Mouse (Mus musculus) cerebellum, adult (tissue): ENCODE data around the gene Nrxn1.
A peak's percentile ranks its signal among the peaks of the same experiment; 100 is the strongest.

Experiments used
- ATAC-seq: cut with Nextera tagmentation; 2 replicates; pipeline ENCODE4 v1.9.2; 2017; ENCODE audit warnings: mild to moderate bottlenecking, moderate library complexity, mixed read lengths; ENCODE audit not compliant: insufficient number of reproducible peaks, low FRiP score, low TSS enrichment

Gene Nrxn1

DNA sequence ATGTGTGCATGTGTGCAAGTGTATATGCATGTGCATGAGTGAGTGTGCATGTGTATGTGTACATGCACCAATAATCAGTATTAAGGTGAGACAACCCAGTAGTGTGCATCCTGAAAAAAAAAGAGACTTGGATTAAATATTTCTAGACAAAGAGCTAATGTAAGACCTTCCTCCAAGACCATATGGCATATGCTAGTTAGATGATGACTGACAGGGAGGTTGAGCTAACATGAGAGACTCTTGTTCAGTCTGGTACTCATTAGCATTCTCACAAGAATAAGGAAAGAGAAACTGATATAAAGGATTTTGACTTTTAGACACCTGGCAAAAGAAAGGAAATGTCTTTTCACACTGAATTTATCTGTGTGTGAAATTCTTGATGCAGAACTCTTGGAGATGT is 408.7 kb downstream of the Nrxn1 start:
- ATAC-seq = no peak

GRCm38 (mm10) chr17:90681019-90681418 is 411.9 kb downstream of the Nrxn1 start:
- no peak for ATAC-seq

DNA sequence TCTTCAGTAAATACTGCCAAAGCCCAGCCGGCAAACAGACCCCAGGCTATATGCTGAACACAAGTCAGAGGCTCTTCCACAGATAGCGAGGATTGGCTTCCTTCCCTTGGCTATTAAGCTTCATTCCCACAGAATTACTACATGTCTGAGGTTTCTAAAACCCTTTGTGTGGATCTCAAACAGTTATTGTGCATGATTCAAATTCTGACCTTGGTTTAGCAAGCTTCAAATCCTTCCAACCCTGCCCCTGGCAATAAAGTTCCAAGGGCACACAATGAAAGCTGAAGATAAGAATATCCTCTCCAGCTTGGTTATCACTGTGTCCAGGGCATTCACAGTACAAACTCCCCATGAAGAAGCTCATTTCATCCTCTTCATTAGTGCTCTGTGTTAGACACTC is 416.2 kb downstream of the Nrxn1 start:
- no peak for ATAC-seq

- no peak for ATAC-seq
These were observed 430.6 kb downstream of the Nrxn1 start for GRCm38 (mm10) chr17:90662318-90662717.

DNA sequence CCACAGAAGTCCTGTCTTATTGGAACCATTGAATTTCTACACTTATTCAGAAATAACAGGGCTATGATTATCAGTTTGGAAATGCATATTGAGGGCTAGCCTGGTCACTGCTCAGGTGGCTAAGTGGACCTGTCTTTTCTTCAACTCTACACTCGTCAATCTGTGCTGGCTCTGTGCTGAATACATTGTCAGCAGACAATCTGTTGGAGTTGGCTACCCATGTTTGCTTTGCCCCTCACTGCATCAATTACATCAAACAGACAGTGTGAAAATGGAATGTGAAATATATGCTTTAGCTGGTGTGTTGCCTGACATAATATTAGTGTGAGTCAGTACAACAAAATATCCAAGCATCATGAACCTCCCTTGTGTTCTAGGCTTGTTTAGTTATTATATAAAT is 438.4 kb downstream of the Nrxn1 start:
- ATAC-seq = no peak

DNA sequence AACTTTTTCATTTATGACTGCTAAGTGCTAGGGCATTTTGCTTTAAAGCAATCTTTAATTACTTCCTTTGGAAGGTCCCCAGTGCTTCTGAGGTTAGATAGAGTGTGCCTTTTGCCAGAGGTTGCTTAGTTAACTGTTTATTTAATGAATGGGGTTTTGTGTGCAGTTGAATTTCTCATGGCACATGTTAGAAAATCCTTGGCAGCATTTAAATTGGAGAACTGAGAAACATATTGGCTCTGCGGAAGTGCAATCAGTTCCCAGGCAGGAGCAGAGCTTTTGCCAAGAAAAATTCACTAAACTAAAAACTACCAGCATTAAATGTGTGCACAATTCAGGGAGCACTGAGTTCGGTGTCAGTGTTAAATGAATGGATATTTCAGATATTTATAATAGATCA is 439.5 kb downstream of the Nrxn1 start:
- peak; percentile 76; the same call in 1 of the 2 replicates for ATAC-seq

DNA sequence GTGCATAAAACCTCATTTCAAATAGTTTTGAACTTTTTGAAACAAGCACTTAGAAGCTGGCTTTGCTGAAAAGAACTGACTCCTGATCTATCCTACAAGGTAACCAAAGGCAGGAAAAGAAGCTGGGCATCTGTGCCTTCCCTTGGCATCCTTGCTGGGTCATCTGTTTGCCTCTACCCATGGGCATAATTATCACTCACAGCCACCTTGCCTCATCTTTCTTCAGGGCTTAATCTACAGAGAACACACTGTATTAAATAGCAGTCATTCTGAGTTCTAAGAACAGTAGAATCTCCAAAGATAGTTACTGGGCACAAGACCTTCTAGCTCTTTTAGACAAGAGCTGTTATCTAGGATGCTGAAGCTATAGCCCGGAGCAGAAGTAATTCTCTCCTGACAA is 442.6 kb downstream of the Nrxn1 start:
- no peak for ATAC-seq

GRCm38 (mm10) chr17:90638970-90639524 is 453.8 kb downstream of the Nrxn1 start:
- ATAC-seq = no peak

DNA sequence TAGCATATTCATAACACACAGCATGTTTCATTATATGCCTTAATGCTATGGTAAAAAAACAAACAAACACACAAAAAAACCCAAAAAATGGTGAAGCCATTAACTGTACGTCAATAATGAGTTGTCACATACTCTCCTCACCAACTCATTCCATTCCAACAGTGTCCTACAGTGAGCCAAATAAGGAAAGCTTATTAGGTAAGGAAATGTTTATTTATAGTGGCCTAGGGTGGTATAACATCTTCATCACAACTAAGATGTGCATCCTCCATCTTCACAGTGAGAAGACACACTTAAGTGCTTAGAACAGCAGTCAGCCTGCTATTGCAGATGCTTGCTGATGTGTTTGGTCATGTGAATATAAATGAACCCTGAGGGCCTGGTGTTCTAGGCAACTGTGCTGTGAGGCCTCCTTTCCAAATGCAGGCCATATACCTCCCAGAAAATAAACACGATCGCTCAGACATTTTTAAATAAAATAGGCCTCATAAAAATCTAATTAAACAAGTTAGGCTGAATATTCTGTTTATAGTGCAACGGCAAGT is 454.6 kb downstream of the Nrxn1 start:
- ATAC-seq = no peak

GRCm38 (mm10) chr17:90631371-90631770 is 461.5 kb downstream of the Nrxn1 start:
- no peak for ATAC-seq

DNA sequence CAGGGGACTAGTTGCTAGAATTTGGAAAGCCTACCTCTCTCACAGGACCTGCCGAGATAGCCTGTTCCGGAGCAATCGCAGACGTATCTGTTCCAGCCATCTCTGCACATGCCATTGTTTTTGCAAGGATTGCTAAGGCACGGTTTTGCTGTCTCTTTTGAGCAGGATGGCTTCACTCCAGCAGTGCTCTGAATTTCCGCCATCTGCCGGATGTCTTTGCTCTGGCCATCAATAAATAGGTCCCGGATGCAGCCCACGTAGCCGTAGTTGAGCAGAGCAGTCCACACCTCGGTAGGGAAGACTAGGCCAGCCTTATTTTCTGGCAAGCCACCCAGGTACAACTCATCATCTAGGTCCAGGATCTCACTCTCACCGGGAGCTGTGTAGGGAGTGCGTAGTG is 463.0 kb downstream of the Nrxn1 start:
- peak; percentile 86 for ATAC-seq

DNA sequence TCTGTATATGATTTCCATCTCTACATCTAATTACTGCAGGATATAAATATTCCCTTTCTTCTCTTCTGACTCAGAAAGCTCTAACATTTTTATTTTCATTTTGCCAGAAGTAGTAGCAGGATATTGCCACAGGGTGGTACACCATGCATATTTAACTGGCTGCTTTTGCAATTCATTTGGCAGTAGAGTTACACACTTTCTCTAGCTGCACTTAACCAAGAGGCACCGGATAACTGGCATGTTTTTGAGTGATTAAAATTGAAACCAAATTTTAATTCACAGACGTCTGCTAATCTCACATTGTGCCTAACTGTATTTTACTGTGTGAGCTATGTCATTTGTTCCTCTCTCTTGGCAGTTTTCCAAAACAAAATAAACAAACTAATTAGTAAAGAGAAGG is 464.4 kb downstream of the Nrxn1 start:
- ATAC-seq = peak; percentile 50; the same call in 1 of the 2 replicates

GRCm38 (mm10) chr17:90628004-90628403 is 464.9 kb downstream of the Nrxn1 start:
- ATAC-seq = peak; percentile 65; the same call in 1 of the 2 replicates

DNA sequence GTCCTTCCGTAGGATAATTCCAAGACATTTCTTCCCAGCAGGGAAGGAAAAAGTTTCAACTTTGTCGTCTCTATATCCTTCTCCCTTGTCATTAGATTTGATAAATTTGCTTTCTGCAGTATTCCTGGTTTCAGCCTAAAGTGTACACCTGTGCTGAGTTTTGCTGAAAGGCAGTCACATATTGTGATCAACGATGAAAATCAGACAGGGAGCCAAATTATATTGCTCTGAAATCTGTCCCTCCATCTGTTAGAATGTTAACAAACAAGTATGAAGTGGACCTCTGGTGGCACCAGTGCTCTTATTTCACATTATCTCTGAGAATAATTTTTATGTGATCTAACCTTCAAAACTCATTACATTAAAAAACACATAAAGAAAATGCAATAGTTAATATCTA is 465.5 kb downstream of the Nrxn1 start:
- ATAC-seq = peak; percentile 76

- ATAC-seq = no peak
These were observed 468.1 kb downstream of the Nrxn1 start for GRCm38 (mm10) chr17:90624591-90625266.

GRCm38 (mm10) chr17:90621828-90622227 is 471.0 kb downstream of the Nrxn1 start:
- no peak for ATAC-seq

DNA sequence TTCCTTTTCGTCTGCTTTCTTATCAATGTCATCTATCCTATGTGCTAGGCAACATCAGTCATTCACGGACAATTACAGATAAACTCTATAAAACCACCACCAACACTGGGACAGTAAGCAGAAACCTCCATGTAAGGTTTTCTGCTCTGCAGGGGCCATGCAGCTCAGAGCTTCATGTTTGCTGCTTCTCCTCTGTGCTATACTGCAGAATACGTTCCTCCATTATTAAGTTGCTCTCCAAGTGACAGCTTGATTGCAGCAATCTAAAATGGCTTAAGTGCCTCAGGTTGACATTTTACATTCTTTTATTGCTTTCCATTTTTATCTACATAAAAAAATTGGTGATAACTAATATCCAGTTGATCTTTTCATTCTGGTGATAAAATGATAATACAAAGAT is 477.9 kb downstream of the Nrxn1 start:
- no peak for ATAC-seq

DNA sequence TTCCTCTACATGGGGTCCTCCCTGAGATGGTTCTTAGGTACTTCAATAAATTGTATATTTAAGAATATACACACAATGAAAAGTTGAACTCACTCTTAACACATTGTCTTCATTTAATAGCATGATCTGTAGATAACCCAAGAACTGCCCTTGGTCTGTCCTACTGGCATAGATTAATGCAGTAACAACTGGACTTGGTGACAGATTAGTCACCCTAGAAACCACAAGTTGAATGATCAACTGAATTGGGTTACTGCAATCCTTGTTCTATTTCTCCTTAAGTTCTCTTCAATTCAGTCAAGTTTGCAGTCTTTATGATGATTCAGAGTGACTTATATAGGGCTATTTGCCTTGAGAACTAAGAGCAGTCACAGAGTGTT is 485.5 kb downstream of the Nrxn1 start:
- ATAC-seq = no peak

DNA sequence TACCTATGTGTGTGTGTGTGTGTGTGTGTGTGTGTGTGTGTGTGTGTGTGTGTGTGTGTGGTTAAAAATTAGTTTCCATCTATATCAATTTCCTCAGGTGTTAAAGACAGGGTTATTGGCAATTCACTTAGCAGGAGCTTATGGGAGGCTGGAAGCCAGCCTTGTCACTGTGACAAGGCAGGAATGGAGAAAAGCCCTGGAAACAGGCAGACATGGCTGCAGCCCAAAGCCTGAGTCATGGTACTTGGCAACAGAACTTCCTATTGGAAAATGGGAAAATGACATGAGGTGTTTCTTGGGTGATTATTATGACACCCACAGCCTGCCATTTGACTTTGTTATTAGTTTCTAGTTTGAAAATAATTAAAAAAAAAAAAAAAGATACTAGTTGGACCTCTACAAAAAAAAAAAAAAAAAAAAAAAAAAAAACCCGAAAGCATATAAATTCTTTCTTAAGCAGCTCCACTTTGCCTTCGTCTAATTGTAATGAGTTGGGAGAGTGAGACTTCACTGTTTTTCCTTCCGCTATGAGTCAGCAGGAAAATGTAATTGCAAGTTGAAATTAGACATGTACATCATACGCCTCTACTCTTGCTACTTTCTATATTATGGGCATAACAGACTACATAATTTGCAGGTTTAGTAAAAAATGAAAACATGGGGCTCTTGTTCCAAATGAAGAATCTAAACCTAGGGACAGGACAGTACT is 486.0 kb downstream of the Nrxn1 start:
- ATAC-seq = peak; percentile 96

GRCm38 (mm10) chr17:90599570-90600524 is 493.0 kb downstream of the Nrxn1 start:
- no peak for ATAC-seq
